Mouse (Mus musculus): ENCODE measurements around the gene Bcl2l10. TPM values are rescaled to one million over a fixed set of nuclear protein-coding genes. Genes with fewer than 3 reads are reported as not detected.
"Not testable (repeated sequence)": the region's sequence is repeated elsewhere in the genome, so short reads cannot be mapped to it uniquely, and the experiment has no call there.

The Bcl2l10 gene
- polyA plus RNA-seq, 1 experiment from 2014 or later: not detected

GRCm38 (mm10) chr9:75348066-75348465 is 508 bp downstream of the Bcl2l10 start:
- peaks cover 26% of the 10 kb centered on the region for H3K36me3 ChIP-seq
- no peaks in the 10 kb centered on the region for H3K4me1 ChIP-seq (replicated peaks)
- H3K27ac ChIP-seq: no peak overlapping the region
- H3K9ac ChIP-seq (replicated peaks): no peak overlapping the region
- WGBS: 93% methylated on average over 17 of the region's 17 CpGs
- no peaks in the 10 kb centered on the region for H3K27me3 ChIP-seq
- no peak overlapping the region for H3K4me2 ChIP-seq
- no peak overlapping the region for H3K4me3 ChIP-seq (replicated peaks)
- ATAC-seq (ENCODE audit: insufficient number of reproducible peaks, insufficient read depth, low FRiP score, low TSS enrichment, low read depth): no peak
- no peaks in the 10 kb centered on the region for H3K9me3 ChIP-seq

- Histone ChIP-seq H3K9me3 (no peaks in the 10 kb centered on the region), H3K4me3 (replicated peaks) (no peak overlapping the region), H3K27me3 (no peaks in the 10 kb centered on the region), H3K9ac (replicated peaks) (no peak overlapping the region), H3K4me2 (no peak overlapping the region), H3K36me3 (peaks cover 23% of the 10 kb centered on the region), H3K4me1 (replicated peaks) (no peaks in the 10 kb centered on the region), H3K27ac (no peak overlapping the region)
- ATAC-seq (ENCODE audit: insufficient number of reproducible peaks, insufficient read depth, low FRiP score, low TSS enrichment, low read depth): no peak
- 50% methylated on average over 3 of the region's 3 CpGs for WGBS
These were observed 1.1 kb downstream of the Bcl2l10 start for GRCm38 (mm10) chr9:75348641-75349040.

DNA sequence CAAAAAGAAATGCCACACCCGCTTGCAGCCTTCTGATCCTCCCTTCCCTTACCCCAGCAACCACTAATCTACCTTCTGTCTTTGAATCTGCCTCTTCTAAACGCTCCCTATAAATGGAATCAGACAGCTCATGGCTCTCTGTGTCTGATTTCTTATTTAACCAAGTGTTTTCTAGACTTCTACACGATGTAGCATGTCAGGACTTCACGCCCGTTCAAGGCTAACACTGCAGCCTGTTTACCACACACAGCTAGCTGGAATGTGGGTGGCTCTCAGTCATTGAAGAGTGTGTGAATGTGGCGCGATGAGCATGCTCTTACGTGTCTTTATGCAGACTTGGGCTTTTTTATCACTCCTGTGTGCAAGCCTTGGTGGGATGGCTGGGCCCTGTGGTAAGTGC is 5.5 kb downstream of the Bcl2l10 start:
- H3K4me3 ChIP-seq (replicated peaks): no peak overlapping the region
- ATAC-seq (ENCODE audit: insufficient number of reproducible peaks, insufficient read depth, low FRiP score, low TSS enrichment, low read depth): no peak
- no peaks in the 10 kb centered on the region for H3K27me3 ChIP-seq
- H3K4me2 ChIP-seq: no peak overlapping the region
- H3K36me3 ChIP-seq: no peaks in the 10 kb centered on the region
- H3K4me1 ChIP-seq (replicated peaks): no peaks in the 10 kb centered on the region
- 0 out of 2 replicates have a peak overlapping the region, but pooled peaks have one; percentile 7 for H3K27ac ChIP-seq
- no peak overlapping the region for H3K9ac ChIP-seq (replicated peaks)
- H3K9me3 ChIP-seq: no peaks in the 10 kb centered on the region
- 68% methylated on average over 8 of the region's 8 CpGs for WGBS

GRCm38 (mm10) chr9:75355783-75356182 is 8.2 kb downstream of the Bcl2l10 start:
- Histone ChIP-seq H3K27me3 (no peaks in the 10 kb centered on the region), H3K9me3 (no peaks in the 10 kb centered on the region), H3K36me3 (no peaks in the 10 kb centered on the region), H3K27ac (no peak overlapping the region), H3K4me2 (no peak overlapping the region), H3K9ac (replicated peaks) (no peak overlapping the region), H3K4me3 (replicated peaks) (no peak overlapping the region), H3K4me1 (replicated peaks) (no peaks in the 10 kb centered on the region)
- WGBS: 91% methylated on average over 4 of the region's 4 CpGs
- ATAC-seq (ENCODE audit: insufficient number of reproducible peaks, insufficient read depth, low FRiP score, low TSS enrichment, low read depth): no peak

DNA sequence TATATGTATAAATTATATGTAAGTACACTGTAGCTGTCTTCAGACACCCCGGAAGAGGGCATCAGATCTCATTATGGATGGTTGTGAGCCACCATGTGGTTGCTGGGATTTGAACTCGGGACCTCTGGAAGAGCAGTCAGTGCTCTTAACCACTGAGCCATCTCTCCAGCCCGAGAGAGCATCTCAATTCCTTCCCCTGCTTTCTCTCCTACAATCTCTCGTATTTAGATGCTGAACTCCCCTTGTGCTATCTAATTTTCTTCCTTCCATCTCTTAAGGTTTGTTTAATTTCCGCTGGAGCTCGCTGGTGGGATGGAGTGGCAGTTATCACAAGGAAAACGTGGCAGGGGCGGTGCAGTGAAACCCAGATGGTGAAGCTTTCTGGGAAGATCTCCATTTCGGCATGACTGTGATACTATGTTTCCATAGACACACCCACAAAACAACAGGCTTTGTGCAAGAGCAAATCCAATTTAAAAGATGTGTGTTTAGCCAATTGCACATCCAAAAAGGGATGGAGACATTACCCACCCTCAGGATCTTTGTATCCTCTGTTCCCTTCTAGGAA is 9.6 kb downstream of the Bcl2l10 start:
- no peaks in the 10 kb centered on the region for H3K36me3 ChIP-seq
- ATAC-seq (ENCODE audit: insufficient number of reproducible peaks, insufficient read depth, low FRiP score, low TSS enrichment, low read depth): no peak
- H3K4me3 ChIP-seq (replicated peaks): no peak overlapping the region
- H3K4me1 ChIP-seq (replicated peaks): no peaks in the 10 kb centered on the region
- WGBS: 82% methylated on average over 9 of the region's 9 CpGs
- no peak overlapping the region for H3K4me2 ChIP-seq
- H3K27me3 ChIP-seq: no peaks in the 10 kb centered on the region
- H3K27ac ChIP-seq: no peak overlapping the region
- no peaks in the 10 kb centered on the region for H3K9me3 ChIP-seq
- no peak overlapping the region for H3K9ac ChIP-seq (replicated peaks)

DNA sequence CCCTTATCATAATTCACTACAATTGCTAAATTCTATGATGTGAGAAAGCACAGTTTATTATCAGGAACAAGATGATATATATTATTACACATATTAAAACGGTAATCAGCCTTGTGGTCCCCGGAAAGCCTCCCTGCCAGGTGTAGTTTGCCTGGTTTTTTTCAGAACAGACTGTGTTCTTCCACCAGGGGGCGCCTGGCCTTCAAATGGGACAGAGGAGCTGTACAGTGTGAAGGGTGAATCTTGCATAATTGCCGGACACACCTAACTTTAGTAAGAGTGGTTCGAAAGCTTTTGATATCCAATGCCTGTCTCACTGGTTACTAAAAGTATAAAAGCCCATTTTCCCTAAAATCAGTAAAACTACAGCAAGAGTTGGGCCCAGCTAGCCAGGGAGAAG is 14.1 kb downstream of the Bcl2l10 start:
- no peak overlapping the region for H3K4me3 ChIP-seq (replicated peaks)
- no peak overlapping the region for H3K4me2 ChIP-seq
- H3K27me3 ChIP-seq: no peaks in the 10 kb centered on the region
- H3K27ac ChIP-seq: no peak overlapping the region
- H3K36me3 ChIP-seq: no peaks in the 10 kb centered on the region
- H3K4me1 ChIP-seq (replicated peaks): no peaks in the 10 kb centered on the region
- no peaks in the 10 kb centered on the region for H3K9me3 ChIP-seq
- no peak overlapping the region for H3K9ac ChIP-seq (replicated peaks)
- WGBS: 43% methylated on average over 5 of the region's 5 CpGs
- ATAC-seq (ENCODE audit: insufficient number of reproducible peaks, insufficient read depth, low FRiP score, low TSS enrichment, low read depth): peak; percentile 57; the same call in 1 of the 2 replicates

- H3K27me3 ChIP-seq: no peaks in the 10 kb centered on the region
- no peaks in the 10 kb centered on the region for H3K36me3 ChIP-seq
- H3K4me3 ChIP-seq (replicated peaks): no peak overlapping the region
- H3K27ac ChIP-seq: no peak overlapping the region
- 89% methylated on average over 4 of the region's 4 CpGs for WGBS
- H3K9me3 ChIP-seq: no peaks in the 10 kb centered on the region
- no peaks in the 10 kb centered on the region for H3K4me1 ChIP-seq (replicated peaks)
- H3K4me2 ChIP-seq: no peak overlapping the region
- ATAC-seq (ENCODE audit: insufficient number of reproducible peaks, insufficient read depth, low FRiP score, low TSS enrichment, low read depth): no peak
- H3K9ac ChIP-seq (replicated peaks): no peak overlapping the region
These were observed 14.6 kb downstream of the Bcl2l10 start for GRCm38 (mm10) chr9:75362201-75362600.

GRCm38 (mm10) chr9:75363001-75363400 is 15.4 kb downstream of the Bcl2l10 start:
- no peak overlapping the region for H3K9ac ChIP-seq (replicated peaks)
- 81% methylated on average over 5 of the region's 5 CpGs for WGBS
- H3K4me3 ChIP-seq (replicated peaks): no peak overlapping the region
- H3K27ac ChIP-seq: no peak overlapping the region
- H3K9me3 ChIP-seq: no peaks in the 10 kb centered on the region
- no peak overlapping the region for H3K4me2 ChIP-seq
- no peaks in the 10 kb centered on the region for H3K27me3 ChIP-seq
- no peak for ATAC-seq (ENCODE audit: insufficient number of reproducible peaks, insufficient read depth, low FRiP score, low TSS enrichment, low read depth)
- no peaks in the 10 kb centered on the region for H3K4me1 ChIP-seq (replicated peaks)
- H3K36me3 ChIP-seq: no peaks in the 10 kb centered on the region

DNA sequence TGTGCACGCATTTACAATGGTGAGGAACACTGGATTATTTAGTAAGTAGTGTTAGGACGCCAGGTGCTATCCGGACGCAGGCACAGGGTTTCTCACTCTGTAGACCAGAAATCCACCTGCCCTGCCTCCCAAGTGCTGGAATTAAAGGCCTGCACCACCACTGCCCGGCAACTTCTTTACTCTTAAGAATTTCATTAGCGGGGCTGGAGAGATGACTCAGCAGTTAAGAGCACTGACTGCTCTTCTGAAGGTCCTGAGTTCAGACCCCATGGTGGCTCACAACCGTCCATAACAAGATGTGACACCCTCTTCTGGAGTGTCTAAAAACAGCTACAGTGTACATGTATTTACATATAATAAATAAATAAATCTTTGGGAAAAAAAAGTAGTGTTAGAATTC is 16.1 kb downstream of the Bcl2l10 start:
- not testable (repeated sequence) for H3K4me2 ChIP-seq; H3K4me3 ChIP-seq (replicated peaks); H3K9ac ChIP-seq (replicated peaks); H3K27ac ChIP-seq; H3K36me3 ChIP-seq; H3K4me1 ChIP-seq (replicated peaks); ATAC-seq (ENCODE audit: insufficient number of reproducible peaks, insufficient read depth, low FRiP score, low TSS enrichment, low read depth); H3K9me3 ChIP-seq; H3K27me3 ChIP-seq
- 68% methylated on average over 7 of the region's 7 CpGs for WGBS

DNA sequence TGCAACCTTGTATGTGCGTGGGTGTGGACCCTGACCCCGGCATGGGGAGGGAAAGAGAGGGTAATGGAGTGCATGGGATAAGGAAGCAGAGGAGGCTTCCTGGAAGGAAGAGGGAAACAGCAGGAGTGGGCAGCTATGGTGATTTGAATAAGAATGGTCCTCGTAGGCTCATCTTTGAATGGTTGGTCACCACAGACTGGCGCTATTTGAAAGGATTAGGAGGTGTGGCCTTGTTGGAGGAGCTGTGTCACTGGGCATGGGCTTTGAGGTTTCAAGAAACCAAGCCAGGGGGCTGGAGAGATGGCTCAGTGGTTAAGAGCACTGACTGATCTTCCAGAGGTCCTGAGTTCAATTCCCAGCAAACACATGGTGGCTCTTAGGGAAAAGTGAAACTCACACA is 17.6 kb downstream of the Bcl2l10 start:
- H3K4me1 ChIP-seq (replicated peaks): no peaks in the 10 kb centered on the region
- H3K9me3 ChIP-seq: 0 out of 2 replicates have a peak, but pooled peaks cover 2% of the 10 kb centered on the region
- no peaks in the 10 kb centered on the region for H3K36me3 ChIP-seq
- H3K4me3 ChIP-seq (replicated peaks): no peak overlapping the region
- H3K4me2 ChIP-seq: no peak overlapping the region
- no peak overlapping the region for H3K27ac ChIP-seq
- ATAC-seq (ENCODE audit: insufficient number of reproducible peaks, insufficient read depth, low FRiP score, low TSS enrichment, low read depth): no peak
- 85% methylated on average over 4 of the region's 4 CpGs for WGBS
- H3K27me3 ChIP-seq: no peaks in the 10 kb centered on the region
- no peak overlapping the region for H3K9ac ChIP-seq (replicated peaks)

- Histone ChIP-seq H3K4me2 (no peak overlapping the region), H3K9ac (replicated peaks) (no peak overlapping the region), H3K4me1 (replicated peaks) (no peaks in the 10 kb centered on the region), H3K27me3 (no peaks in the 10 kb centered on the region), H3K36me3 (no peaks in the 10 kb centered on the region), H3K27ac (no peak overlapping the region), H3K4me3 (replicated peaks) (no peak overlapping the region), H3K9me3 (0 out of 2 replicates have a peak, but pooled peaks cover 6% of the 10 kb centered on the region)
- WGBS: 68% methylated on average over 5 of the region's 5 CpGs
- no peak for ATAC-seq (ENCODE audit: insufficient number of reproducible peaks, insufficient read depth, low FRiP score, low TSS enrichment, low read depth)
These were observed 18.6 kb downstream of the Bcl2l10 start for GRCm38 (mm10) chr9:75366191-75366590.

DNA sequence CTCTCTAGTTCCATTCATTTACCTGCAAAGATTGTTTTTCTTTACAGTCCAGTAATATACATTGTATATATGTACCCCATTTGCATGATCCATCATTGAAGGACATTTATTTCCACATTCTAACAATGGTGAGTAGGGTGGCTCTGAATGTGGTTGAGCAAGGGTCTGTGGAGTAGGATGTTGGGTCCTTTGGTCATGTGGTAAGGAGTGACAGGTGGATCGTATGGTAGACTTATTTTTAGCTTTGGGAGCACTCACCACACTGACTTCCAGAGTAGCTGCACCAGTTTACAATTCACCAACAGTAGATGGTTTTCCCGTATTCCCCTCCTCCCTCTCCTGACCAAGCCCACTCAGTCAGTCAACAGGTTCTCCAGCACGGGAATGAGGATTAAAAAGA is 21.2 kb downstream of the Bcl2l10 start:
- 75% methylated on average over 3 of the region's 3 CpGs for WGBS
- no peaks in the 10 kb centered on the region for H3K27me3 ChIP-seq
- H3K4me1 ChIP-seq (replicated peaks): no peaks in the 10 kb centered on the region
- H3K36me3 ChIP-seq: no peaks in the 10 kb centered on the region
- no peak overlapping the region for H3K9ac ChIP-seq (replicated peaks)
- no peak overlapping the region for H3K27ac ChIP-seq
- H3K9me3 ChIP-seq: 0 out of 2 replicates have a peak, but pooled peaks cover 6% of the 10 kb centered on the region
- no peak overlapping the region for H3K4me3 ChIP-seq (replicated peaks)
- no peak for ATAC-seq (ENCODE audit: insufficient number of reproducible peaks, insufficient read depth, low FRiP score, low TSS enrichment, low read depth)
- no peak overlapping the region for H3K4me2 ChIP-seq

Data from limb, embryonic 12.5 days (tissue).